Mouse (Mus musculus) common myeloid progenitor, adult 5-6 weeks (primary cell): ENCODE results near the gene Abcg2. TPM values are rescaled to one million over a fixed set of nuclear protein-coding genes. Genes with fewer than 3 reads are reported as not detected.

Experiments
- ATAC-seq: replicated peaks from 2 replicates; pipeline ENCODE4 v1.8.0; 2016; ENCODE audit warnings: low read depth, mild to moderate bottlenecking, moderate TSS enrichment, inconsistent platforms; ENCODE audit not compliant: poor library complexity, severe bottlenecking
- total RNA-seq: library from RNA; stranded (forward); fragments of 200-1000, 187-1606 nt; gene quantifications from 2 replicates; pipeline ENCODE4 v1.2.3, GENCODE M21; 2017

Abcg2 gene
- total RNA-seq, 1 experiment from 2014 or later, result 64.8 TPM

GRCm38 (mm10) chr6:58632419-58632818 lies 48.1 kb downstream of the Abcg2 start:
- no peak for ATAC-seq

GRCm38 (mm10) chr6:58633731-58634130 lies 49.4 kb downstream of the Abcg2 start:
- no peak for ATAC-seq

GRCm38 (mm10) chr6:58638566-58638965 lies 54.2 kb downstream of the Abcg2 start:
- no peak for ATAC-seq

GRCm38 (mm10) chr6:58639391-58639790 lies 55.1 kb downstream of the Abcg2 start:
- no peak for ATAC-seq

GRCm38 (mm10) chr6:58640333-58641018 lies 56.2 kb downstream of the Abcg2 start:
- peak; percentile 76 for ATAC-seq

- ATAC-seq, result no peak
These were observed 56.9 kb downstream of the Abcg2 start for GRCm38 (mm10) chr6:58641056-58641799.

GRCm38 (mm10) chr6:58642191-58642590 lies 57.9 kb downstream of the Abcg2 start:
- ATAC-seq, result peak; percentile 76

- no peak for ATAC-seq
These were observed 60.3 kb downstream of the Abcg2 start for GRCm38 (mm10) chr6:58644586-58644985.

- ATAC-seq, result 0 out of 2 replicates have a peak, but pooled peaks have one; percentile 10
These were observed 63.9 kb downstream of the Abcg2 start for GRCm38 (mm10) chr6:58648100-58648749.

GRCm38 (mm10) chr6:58650136-58650535 lies 65.8 kb downstream of the Abcg2 start:
- ATAC-seq, result no peak

- no peak for ATAC-seq
These were observed 66.7 kb downstream of the Abcg2 start for GRCm38 (mm10) chr6:58651038-58651437.

GRCm38 (mm10) chr6:58660951-58661575 lies 76.7 kb downstream of the Abcg2 start:
- ATAC-seq, result 0 out of 2 replicates have a peak, but pooled peaks have one; percentile 15

GRCm38 (mm10) chr6:58677802-58678201 lies 93.5 kb downstream of the Abcg2 start:
- ATAC-seq, result no peak

- ATAC-seq, result no peak
These were observed 94.2 kb downstream of the Abcg2 start for GRCm38 (mm10) chr6:58678530-58678929.

GRCm38 (mm10) chr6:58691584-58691983 lies 107.3 kb downstream of the Abcg2 start:
- no peak for ATAC-seq

GRCm38 (mm10) chr6:58694257-58694656 lies 109.9 kb downstream of the Abcg2 start:
- no peak for ATAC-seq

GRCm38 (mm10) chr6:58694765-58695164 lies 110.4 kb downstream of the Abcg2 start:
- ATAC-seq, result no peak

- ATAC-seq, result peak; percentile 87
These were observed 126.0 kb downstream of the Abcg2 start for GRCm38 (mm10) chr6:58710369-58710768.

- no peak for ATAC-seq
These were observed 127.6 kb downstream of the Abcg2 start for GRCm38 (mm10) chr6:58711909-58712308.

- ATAC-seq, result no peak
These were observed 149.5 kb downstream of the Abcg2 start for GRCm38 (mm10) chr6:58733851-58734250.
